Comparison of ENCODE assay signal across 13 mouse cellular contexts in genomic region chr11:59900995-59901394, GRCm38 (mm10). TPM values are rescaled to one million over a fixed set of nuclear protein-coding genes. Genes with fewer than 3 reads are reported as not detected.
A peak's percentile ranks its signal among the peaks of the same experiment; 100 is the strongest.
DNase-seq lines count a peak whose midpoint lies in the region; ATAC-seq and TF ChIP-seq lines count a peak whose summit lies in the region.
"Had no signal": no experiment of that assay in that cellular context is flagged by ENCODE, and none has a peak within 500 bp of the region (broad histone marks: within the 10 kb centered on the region; RNA-seq: fewer than 3 reads in every experiment).

No protein-coding gene starts in this region.

- no peak overlapping the region for H3K9ac ChIP-seq in neural tube, embryonic 13.5 days
- no peak overlapping the region for H3K9ac ChIP-seq in stomach, embryonic 16.5 days (ENCODE audit: low read length)
- H3K9ac ChIP-seq: embryonic facial prominence, embryonic 13.5 days; midbrain, embryonic 13.5 days had no signal

- H3K27ac ChIP-seq in kidney, adult 2 months (ENCODE audit: insufficient read depth, low read depth, low read length) = peak overlapping the region; percentile 39
- peak overlapping the region; percentile 74; the same call in 1 of the 2 replicates for H3K27ac ChIP-seq in neural tube, embryonic 13.5 days (replicated peaks)
- H3K27ac ChIP-seq in stomach, embryonic 16.5 days (ENCODE audit: low read length) = 0 out of 2 replicates have a peak overlapping the region, but pooled peaks have one; percentile 1
- H3K27ac ChIP-seq: embryonic facial prominence, embryonic 13.5 days; hindbrain, embryonic 10.5 days; midbrain, embryonic 13.5 days had no signal

- H3K4me1 ChIP-seq in kidney, adult 2 months (ENCODE audit: control insufficient read depth, insufficient read depth, low read length) = peaks cover 14% of the 10 kb centered on the region
- peaks cover 28% of the 10 kb centered on the region for H3K4me1 ChIP-seq in neural tube, embryonic 13.5 days (replicated peaks)
- H3K4me1 ChIP-seq in stomach, embryonic 16.5 days (ENCODE audit: control insufficient read depth, insufficient read depth, low read length) = peaks cover 8% of the 10 kb centered on the region; the same call in 1 of the 2 replicates

- ATAC-seq in neural tube, embryonic 13.5 days (ENCODE audit: low read depth) = no peak
- no peak for ATAC-seq in stomach, embryonic 16.5 days (ENCODE audit: insufficient read depth, low FRiP score)
- no peak for ATAC-seq in CD4-positive, CD25-positive, alpha-beta regulatory T cell, adult 4 months
- ATAC-seq: midbrain, embryonic 13.5 days had no signal

- no peak overlapping the region for H3K4me3 ChIP-seq in kidney, adult 2 months (ENCODE audit: insufficient read depth, low read depth, low read length)
- no peak overlapping the region for H3K4me3 ChIP-seq in neural tube, embryonic 13.5 days
- H3K4me3 ChIP-seq in stomach, embryonic 16.5 days (replicated peaks; ENCODE audit: low read length) = no peak overlapping the region
- H3K4me3 ChIP-seq: embryonic facial prominence, embryonic 13.5 days; hindbrain, embryonic 10.5 days; midbrain, embryonic 13.5 days had no signal

- 85% methylated on average over 1 of the region's 1 CpGs for WGBS in kidney, adult 2 months
- 82% methylated on average over 1 of the region's 1 CpGs for WGBS in neural tube, embryonic 13.5 days
- 85% methylated on average over 1 of the region's 1 CpGs for WGBS in stomach, embryonic 16.5 days

- intact Hi-C loops in heart, postnatal 36 days (cut with DNase I) = loop anchor here (5.0 kb wide), 2 partner anchors 46 to 61 kb away; partner anchors contain the start of genes Med9 and Rasd1

- no peaks in the 10 kb centered on the region for H3K36me3 ChIP-seq in kidney, adult 2 months (ENCODE audit: control insufficient read depth, insufficient read depth, low read length)
- no peaks in the 10 kb centered on the region for H3K36me3 ChIP-seq in neural tube, embryonic 13.5 days
- H3K36me3 ChIP-seq in stomach, embryonic 16.5 days (ENCODE audit: control insufficient read depth, insufficient read depth, low read length) = no peaks in the 10 kb centered on the region
- H3K36me3 ChIP-seq: embryonic facial prominence, embryonic 13.5 days; hindbrain, embryonic 10.5 days; midbrain, embryonic 13.5 days had no signal

- DNase-seq in heart, adult 11 months = peak; percentile 89
- no peak for DNase-seq in heart, postnatal 36 days
- DNase-seq in kidney, adult 2 months = no peak
- no peak for DNase-seq in kidney, postnatal 25 days
- no peak for DNase-seq in neural tube, embryonic 10.5 days (ENCODE audit: extremely low spot score, low spot score)
- DNase-seq: kidney, adult 8-10 months; thymus, postnatal 36 days had no signal

- H3K9me3 ChIP-seq in neural tube, embryonic 13.5 days = no peaks in the 10 kb centered on the region
- no peaks in the 10 kb centered on the region for H3K9me3 ChIP-seq in stomach, embryonic 16.5 days (replicated peaks; ENCODE audit: control insufficient read depth, low read length)
- H3K9me3 ChIP-seq: embryonic facial prominence, embryonic 13.5 days; hindbrain, embryonic 10.5 days; midbrain, embryonic 13.5 days had no signal

- no peak overlapping the region for H3K4me2 ChIP-seq in neural tube, embryonic 13.5 days
- no peak overlapping the region for H3K4me2 ChIP-seq in stomach, embryonic 16.5 days (ENCODE audit: low read depth, low read length)
- H3K4me2 ChIP-seq: embryonic facial prominence, embryonic 13.5 days; midbrain, embryonic 13.5 days had no signal

- H3K27me3 ChIP-seq in kidney, adult 2 months (replicated peaks; ENCODE audit: control insufficient read depth, insufficient read depth, low read length) = no peaks in the 10 kb centered on the region
- no peaks in the 10 kb centered on the region for H3K27me3 ChIP-seq in neural tube, embryonic 13.5 days
- H3K27me3 ChIP-seq in stomach, embryonic 16.5 days (ENCODE audit: control insufficient read depth, insufficient read depth, low read length) = no peaks in the 10 kb centered on the region
- H3K27me3 ChIP-seq: embryonic facial prominence, embryonic 13.5 days; midbrain, embryonic 13.5 days had no signal

- no peak for TF ChIP-seq POLR2A in kidney, adult 2 months (IDR thresholded peaks at IDR 0.05; ENCODE audit: low read depth, low read length)

- no peak for TF ChIP-seq CTCF in kidney, adult 2 months (conservative IDR thresholded peaks at IDR 0.05; ENCODE audit: insufficient read depth, insufficient read length, low read depth, low read length)

RNA-seq across cellular contexts. Expression of gene Med9, which starts 47.0 kb away (rescaled TPM):
- 10 to 100 TPM; 26.2 to 26.6 TPM for total RNA-seq in heart, postnatal 36 days (2021)
- 20.4 and 25.7 TPM in 2 replicates for polyA plus RNA-seq in kidney, adult 2 months (2012; rRNA removed)
- polyA plus RNA-seq in neural tube, embryonic 13.5 days (2015; fragmentation: Nextera tagmentation; extraction: Ambion mirVana) = 36.2 TPM in 2 replicates
- 33.5 and 35.7 TPM in 2 replicates for polyA plus RNA-seq in stomach, embryonic 16.5 days (2015; fragmentation: Nextera tagmentation; extraction: Ambion mirVana)
- 1 to 10 TPM; 4.5 to 5.3 TPM for polyA plus RNA-seq in CD4-positive, CD25-positive, alpha-beta regulatory T cell, adult 4 months (2017; shearing (Covaris generic))

Comparison
In these comparisons a context has a peak if more than half of its experiments do, and no peak if none do; other contexts are left out.
1. H3K27ac ChIP-seq: peak in every context shown above with its lines; median percentile 74 in neural tube, embryonic 13.5 days; 39 in kidney, adult 2 months; 1 in stomach, embryonic 16.5 days.